Mouse (Mus musculus) small intestine, adult 2 months (tissue): ENCODE data around the gene Nfe2l1.

Experiments
- CTCF ChIP-seq: fragments of 200-500 bp; IDR thresholded peaks from 2 replicates; pipeline ENCODE4 v1.5.1; 2012; ENCODE audit warnings: low read depth, mild to moderate bottlenecking, control low read depth, inconsistent platforms, low read length, moderate library complexity, mixed read lengths; ENCODE audit not compliant: insufficient replicate concordance, insufficient read length; ENCODE audit errors: extremely low read depth
- POLR2A ChIP-seq: fragments of 200-500 bp; IDR thresholded peaks from 2 replicates; pipeline ENCODE4 v1.6.1; 2012; ENCODE audit warnings: low read depth, mild to moderate bottlenecking, control low read depth, inconsistent platforms, low read length, moderate library complexity

GRCm38 (mm10) chr11:96775063-96775462 is 54.7 kb downstream of the Nfe2l1 start:
- no peak for TF ChIP-seq CTCF
- no peak for TF ChIP-seq POLR2A
